Mouse (Mus musculus) heart, postnatal 0 days (tissue): ENCODE measurements around the gene Traf3.

ENCODE experiments used
- CTCF ChIP-seq: IDR thresholded peaks from 2 replicates; pipeline ENCODE4 v1.5.1; 2016; ENCODE audit warnings: antibody characterized with exemption, control low read depth, low read depth
- EP300 ChIP-seq: IDR thresholded peaks from 2 replicates; pipeline ENCODE4 v1.6.1; 2016; ENCODE audit warnings: antibody characterized with exemption, low read depth

- TF ChIP-seq CTCF (no peak), EP300 (no peak)
These were observed 104.6 kb downstream of the Traf3 start, which contains the start of gene Amn for GRCm38 (mm10) chr12:111270629-111271277.
